ENCODE assay signal across 8 mouse cellular contexts in the genomic region with DNA sequence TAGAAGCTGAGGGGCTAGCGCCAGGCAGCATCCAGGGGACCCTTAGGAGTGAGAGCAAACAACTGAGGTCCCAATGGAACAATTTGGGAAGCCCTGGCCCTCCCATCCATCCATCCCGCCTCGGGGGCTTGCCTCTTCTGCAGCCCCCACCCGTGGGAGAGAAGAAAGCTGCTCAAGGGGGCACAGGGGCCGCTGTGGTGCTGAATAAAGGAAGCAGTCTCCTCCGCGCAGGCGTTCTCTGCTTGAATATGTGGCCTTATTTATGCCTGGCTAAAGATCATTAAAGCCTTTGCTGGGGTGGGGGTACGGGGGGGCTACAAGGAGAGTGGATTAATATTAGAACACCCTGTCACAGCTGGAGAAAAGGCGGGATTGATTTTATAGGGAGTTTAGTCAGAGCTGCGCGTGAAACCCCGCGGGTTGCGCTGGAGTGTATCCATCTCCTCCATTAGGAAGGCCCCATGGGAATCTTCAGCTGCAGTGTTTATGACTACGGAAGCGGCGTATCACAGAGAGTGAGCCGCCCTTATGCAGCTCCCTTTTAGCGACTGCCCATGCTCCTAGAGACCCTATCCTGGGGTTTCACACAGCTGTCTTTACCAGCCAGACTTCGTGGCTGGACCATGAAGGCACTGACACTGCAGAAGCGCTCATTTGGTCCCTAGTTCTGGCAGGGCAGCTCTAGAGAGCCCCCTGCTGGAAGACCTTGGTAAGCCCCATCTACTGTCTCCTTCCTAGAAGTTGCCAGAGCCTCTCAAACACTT.
DNase-seq lines count a peak whose midpoint lies in the region; ATAC-seq and TF ChIP-seq lines count a peak whose summit lies in the region.

No protein-coding gene starts in this region.

- 0 out of 2 replicates have a peak overlapping the region, but pooled peaks have one; percentile 22 for H3K9ac ChIP-seq in forebrain, embryonic 15.5 days (replicated peaks)
- H3K9ac ChIP-seq in liver, embryonic 13.5 days = no peak overlapping the region

- no peak for ATAC-seq in G1E (ENCODE audit: extremely low read depth, insufficient number of reproducible peaks, low FRiP score, poor library complexity, severe bottlenecking)
- ATAC-seq in forebrain, embryonic 15.5 days (replicated peaks) = peak; percentile 80
- no peak for ATAC-seq in liver, embryonic 13.5 days (ENCODE audit: low read depth)

- no peak overlapping the region for H3K4me3 ChIP-seq in G1E (ENCODE audit: low read depth, low read length)
- H3K4me3 ChIP-seq in forebrain, embryonic 15.5 days = peak overlapping the region; percentile 34
- H3K4me3 ChIP-seq in liver, embryonic 13.5 days (replicated peaks) = no peak overlapping the region

- no peaks in the 10 kb centered on the region for H3K36me3 ChIP-seq in G1E (replicated peaks)
- no peaks in the 10 kb centered on the region for H3K36me3 ChIP-seq in forebrain, embryonic 15.5 days
- H3K36me3 ChIP-seq in liver, embryonic 13.5 days = no peaks in the 10 kb centered on the region

- peak; percentile 13; the same call in 1 of the 2 replicates for TF ChIP-seq CTCF in G1E (IDR thresholded peaks at IDR 0.05; ENCODE audit: low read depth, low read length)

- WGBS in forebrain, embryonic 15.5 days = 10% methylated on average over 22 of the region's 22 CpGs
- WGBS in liver, embryonic 13.5 days (ENCODE audit: insufficient replicate concordance) = 16% methylated on average over 22 of the region's 22 CpGs

- intact Hi-C loops in heart, postnatal 36 days (cut with DNase I) = loop anchor here (2.0 to 5.0 kb wide), 3 partner anchors 77 to 460 kb away; no protein-coding TSS in a partner anchor

- H3K27me3 ChIP-seq in G1E (ENCODE audit: insufficient read depth, low read length) = no peaks in the 10 kb centered on the region
- no peaks in the 10 kb centered on the region for H3K27me3 ChIP-seq in forebrain, embryonic 15.5 days
- H3K27me3 ChIP-seq in liver, embryonic 13.5 days = 0 out of 2 replicates have a peak, but pooled peaks cover 3% of the 10 kb centered on the region

- DNase-seq in G1E (ENCODE audit: low spot score) = no peak
- DNase-seq in cerebellum, adult 11-12 months = peak; percentile 41
- DNase-seq in heart, postnatal 36 days = peak; percentile 53 to 63
- peak; percentile 82 for DNase-seq in layer of hippocampus, adult 11-12 months (ENCODE audit: low spot score)
- DNase-seq in liver, embryonic 13.5 days = no peak
- peak; percentile 55 for DNase-seq in ovary, postnatal 10 days (ENCODE audit: low spot score)
- peak; percentile 46 to 65 for DNase-seq in urinary bladder, postnatal 4 days (ENCODE audit: low spot score in 2 of 2)

- H3K4me1 ChIP-seq in G1E (ENCODE audit: insufficient read depth, low read depth, low read length) = no peaks in the 10 kb centered on the region
- H3K4me1 ChIP-seq in forebrain, embryonic 15.5 days = peaks cover 9% of the 10 kb centered on the region
- no peaks in the 10 kb centered on the region for H3K4me1 ChIP-seq in liver, embryonic 13.5 days (replicated peaks)

- H3K27ac ChIP-seq in forebrain, embryonic 15.5 days (replicated peaks) = no peak overlapping the region
- H3K27ac ChIP-seq in liver, embryonic 13.5 days = no peak overlapping the region

- peaks cover 60% of the 10 kb centered on the region for H3K9me3 ChIP-seq in G1E (replicated peaks)
- no peaks in the 10 kb centered on the region for H3K9me3 ChIP-seq in forebrain, embryonic 15.5 days
- H3K9me3 ChIP-seq in liver, embryonic 13.5 days (replicated peaks) = no peaks in the 10 kb centered on the region

- H3K4me2 ChIP-seq in forebrain, embryonic 15.5 days (replicated peaks) = peak overlapping the region; percentile 48
- H3K4me2 ChIP-seq in liver, embryonic 13.5 days = peak overlapping the region; percentile 27; the same call in 1 of the 2 replicates

Comparison
In these comparisons a context has a peak if more than half of its experiments do, and no peak if none do; other contexts are left out.
1. DNase-seq: peak in cerebellum, adult 11-12 months (single experiment), heart, postnatal 36 days (2 of 2), layer of hippocampus, adult 11-12 months (single experiment), ovary, postnatal 10 days (single experiment) and urinary bladder, postnatal 4 days (2 of 2); none in G1E (single experiment) and liver, embryonic 13.5 days (single experiment).